Mouse (Mus musculus) large intestine, adult 2 months (tissue): ENCODE measurements around the gene Dnm3. TPM values are rescaled to one million over a fixed set of nuclear protein-coding genes. Genes with fewer than 3 reads are reported as not detected.
"Not testable (repeated sequence)": the region's sequence is repeated elsewhere in the genome, so short reads cannot be mapped to it uniquely, and the experiment has no call there.

ENCODE experiments used
- DNase-seq: peaks from one replicate; pipeline ENCODE4 v3.0.0-alpha.2; 2012; ENCODE audit warnings: low read depth, low spot score
- WGBS: fragments of 180-500 bp; shearing (Covaris S2); methylation state at CpG from one replicate; pipeline ENCODE4 v1.1.7; 2018; 5-methylcytosine and 5-hydroxymethylcytosine counted together
- polyA plus RNA-seq: library from polyadenylated mRNA; depleted of rRNA; stranded (reverse); fragments of >200 nt; gene quantifications from 2 replicates; pipeline ENCODE4 v1.2.3, GENCODE M21; 2012

Dnm3 gene
- polyA plus RNA-seq, 1 experiment = 0.43 TPM

DNA sequence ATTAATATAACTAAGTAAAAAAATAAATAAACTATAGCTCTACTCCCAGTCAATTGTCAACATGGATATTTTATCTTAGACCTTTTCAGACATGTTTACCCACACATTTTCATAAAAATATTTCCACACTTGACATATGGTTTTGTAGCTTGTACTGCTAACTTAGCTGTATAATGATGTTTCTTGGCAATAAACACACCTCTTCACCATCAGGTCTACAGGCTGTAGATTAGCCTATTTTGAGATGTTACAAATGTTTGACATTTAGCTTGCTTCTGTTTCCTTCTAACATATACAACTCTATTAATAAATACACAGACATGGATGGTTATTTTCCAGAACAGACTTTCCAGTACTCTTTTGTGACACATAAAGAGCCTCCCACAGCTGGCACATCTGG is 38.3 kb downstream of the Dnm3 start:
- DNase-seq = no peak

DNA sequence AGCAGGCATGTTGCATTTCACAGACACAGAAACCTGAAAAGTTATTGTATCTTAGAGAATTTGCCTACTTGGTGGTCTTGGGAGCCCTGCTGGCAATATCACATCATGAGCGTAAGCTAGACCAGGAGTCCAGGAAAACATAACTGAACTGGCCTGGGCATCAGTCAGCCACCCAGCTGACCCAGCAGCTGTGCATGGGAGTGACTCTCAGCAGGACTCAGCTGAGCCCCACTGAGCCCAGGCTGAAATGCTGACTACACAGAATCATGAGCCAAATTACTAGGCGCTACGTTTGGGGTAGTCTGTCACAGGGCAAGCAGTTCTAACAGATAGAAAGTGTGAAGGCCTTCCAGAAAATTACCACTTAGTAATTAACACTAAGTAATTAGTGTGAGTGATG is 41.2 kb downstream of the Dnm3 start:
- DNase-seq = no peak
- 86% methylated on average over 3 of the region's 3 CpGs for WGBS

DNA sequence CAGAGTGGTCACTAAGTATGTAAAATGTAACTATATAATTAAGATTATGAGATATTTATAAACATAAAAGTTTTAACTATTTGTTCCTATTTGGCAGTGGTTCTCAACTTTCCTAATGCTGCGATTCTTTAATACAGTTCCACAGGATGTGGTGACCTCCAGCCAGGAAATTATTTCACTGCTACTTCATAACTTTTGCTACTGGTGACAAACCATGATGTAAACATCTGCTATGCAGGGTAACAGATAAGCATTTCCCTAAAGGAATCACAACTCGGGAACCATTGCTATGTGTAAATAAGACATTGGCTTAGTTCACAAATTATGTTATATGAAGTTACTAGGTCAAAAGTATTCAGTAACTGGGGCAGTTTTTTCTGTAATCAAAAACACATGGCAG is 48.9 kb downstream of the Dnm3 start:
- no peak for DNase-seq
- whole genome bisulfite sequencing = 34% methylated on average over 2 of the region's 2 CpGs

- WGBS = 80% methylated on average over 15 of the region's 15 CpGs
Measured at GRCm38 (mm10) chr1:162425930-162426478, 51.8 kb downstream of the Dnm3 start.

GRCm38 (mm10) chr1:162422826-162423225 is 55.0 kb downstream of the Dnm3 start:
- 78% methylated on average over 6 of the region's 6 CpGs for WGBS
- no peak for DNase-seq

More at GRCm38 (mm10) chr1:162425930-162426478, 51.8 kb downstream of the Dnm3 start:
- DNase-seq = no peak

DNA sequence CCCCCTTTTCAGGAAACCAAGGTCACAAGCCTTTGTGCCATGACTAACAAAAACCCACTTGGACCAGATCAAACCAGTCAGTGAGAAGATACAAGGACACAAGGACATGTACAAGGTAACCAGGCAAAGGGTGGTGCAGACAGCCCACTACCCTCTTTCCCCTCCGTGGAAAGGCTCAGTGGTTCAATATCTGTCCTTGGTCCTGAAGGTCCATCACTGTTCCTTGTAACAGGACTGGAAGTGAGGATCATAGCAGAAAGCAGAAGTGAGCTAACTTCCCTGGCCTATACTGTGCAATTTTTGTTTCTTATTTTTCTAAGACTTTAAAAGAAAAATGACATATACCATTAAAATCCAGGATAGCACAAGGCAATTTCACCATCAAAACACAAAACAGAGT is 64.0 kb downstream of the Dnm3 start:
- 6% methylated on average over 1 of the region's 1 CpGs for WGBS

GRCm38 (mm10) chr1:162412787-162413429 is 64.9 kb downstream of the Dnm3 start:
- 82% methylated on average over 7 of the region's 7 CpGs for WGBS
- no peak for DNase-seq

More for the DNA sequence above, 64.0 kb downstream of the Dnm3 start:
- DNase-seq = no peak

- 76% methylated on average over 14 of the region's 14 CpGs for WGBS
Measured at GRCm38 (mm10) chr1:162410207-162410965, 67.4 kb downstream of the Dnm3 start.

GRCm38 (mm10) chr1:162394549-162394948 is 83.3 kb downstream of the Dnm3 start:
- no peak for DNase-seq
- WGBS = 59% methylated on average over 4 of the region's 4 CpGs

More at GRCm38 (mm10) chr1:162410207-162410965, 67.4 kb downstream of the Dnm3 start:
- DNase-seq = no peak

DNA sequence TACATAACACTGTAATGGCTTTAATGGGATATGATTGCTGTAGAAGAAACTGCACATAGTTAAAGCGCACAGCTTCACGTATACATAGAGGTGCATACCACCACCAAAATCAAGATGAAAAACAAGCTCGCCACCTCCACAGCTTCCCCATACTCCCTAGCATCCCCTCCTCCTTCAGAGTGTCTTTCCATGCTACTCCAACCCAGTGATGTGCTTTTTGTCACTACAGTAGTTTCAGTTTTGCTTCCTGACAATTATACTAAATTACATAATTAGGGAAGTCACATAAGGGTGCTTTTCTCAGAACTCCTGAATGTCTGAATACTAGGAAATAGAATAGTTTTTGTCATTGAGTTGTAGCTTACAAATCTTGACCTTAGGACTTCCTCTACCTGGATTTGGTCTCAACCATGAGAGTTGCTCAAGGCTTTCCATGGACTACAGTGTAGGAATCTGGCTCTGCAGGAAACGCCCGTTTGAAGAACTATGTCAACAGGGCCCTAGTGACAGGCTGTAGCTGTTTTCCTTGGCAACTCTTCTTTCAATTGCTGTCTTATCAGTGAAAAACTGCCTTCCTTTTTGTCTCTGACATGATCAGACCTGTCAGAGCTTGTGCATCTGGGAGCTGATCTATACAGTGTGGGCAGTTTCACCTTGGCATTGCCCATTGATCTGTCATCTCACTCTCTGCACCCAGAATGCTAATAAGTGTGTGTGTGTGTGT is 89.2 kb downstream of the Dnm3 start:
- 47% methylated on average over 5 of the region's 5 CpGs for WGBS
- DNase-seq = peak; percentile 1

- DNase-seq = not testable (repeated sequence)
- 90% methylated on average over 1 of the region's 1 CpGs for WGBS
Measured at GRCm38 (mm10) chr1:162373068-162373467, 104.8 kb downstream of the Dnm3 start.

- no peak for DNase-seq
- 37% methylated on average over 4 of the region's 4 CpGs for WGBS
Measured at GRCm38 (mm10) chr1:162369726-162370125, 108.1 kb downstream of the Dnm3 start.

- WGBS = 56% methylated on average over 5 of the region's 5 CpGs
- DNase-seq = no peak
Measured at GRCm38 (mm10) chr1:162361978-162362377, 115.9 kb downstream of the Dnm3 start.

GRCm38 (mm10) chr1:162359270-162359669 is 118.6 kb downstream of the Dnm3 start:
- 56% methylated on average over 8 of the region's 8 CpGs for WGBS
- no peak for DNase-seq

DNA sequence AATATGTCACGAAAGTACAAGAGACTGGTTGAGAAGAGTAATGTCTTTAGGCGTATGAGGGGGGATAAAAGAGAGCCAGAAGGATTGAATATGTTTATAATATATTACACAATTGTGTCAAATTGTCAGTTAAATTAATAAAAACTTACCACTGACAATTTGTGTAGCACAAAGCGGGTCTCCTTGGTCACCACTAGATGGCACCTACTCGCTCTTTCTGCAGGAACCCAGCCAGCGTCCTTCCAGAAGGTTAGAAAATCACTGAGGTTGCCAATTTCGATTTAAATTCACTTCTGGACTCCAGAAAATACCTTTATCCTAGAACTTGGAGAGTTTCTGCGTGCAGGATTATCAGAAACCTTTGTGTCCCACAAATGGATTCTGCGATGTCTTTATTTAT is 119.8 kb downstream of the Dnm3 start:
- DNase-seq = no peak
- WGBS = 33% methylated on average over 8 of the region's 8 CpGs

GRCm38 (mm10) chr1:162356481-162356880 is 121.4 kb downstream of the Dnm3 start:
- WGBS = 56% methylated on average over 5 of the region's 5 CpGs
- DNase-seq = no peak

DNA sequence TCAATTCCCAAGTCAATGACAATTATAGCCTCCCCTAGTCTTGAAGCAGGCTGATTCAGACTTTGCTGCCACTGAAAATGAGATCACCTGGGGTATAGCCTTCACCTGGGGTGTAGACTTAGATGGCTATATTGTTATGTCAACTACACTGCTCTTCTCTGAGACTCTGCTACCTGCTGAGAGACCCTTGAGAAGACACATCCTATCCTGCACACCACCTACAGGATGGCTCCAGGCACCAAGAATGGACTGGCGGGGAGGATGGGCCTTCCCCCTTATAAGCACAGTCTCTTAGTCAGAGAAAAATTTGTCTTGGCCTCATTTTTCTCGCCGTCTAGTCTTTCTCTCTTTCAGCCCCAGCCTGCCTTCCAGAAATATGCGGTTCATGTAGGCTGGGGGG is 123.1 kb downstream of the Dnm3 start:
- WGBS = 83% methylated on average over 4 of the region's 4 CpGs
- no peak for DNase-seq

DNA sequence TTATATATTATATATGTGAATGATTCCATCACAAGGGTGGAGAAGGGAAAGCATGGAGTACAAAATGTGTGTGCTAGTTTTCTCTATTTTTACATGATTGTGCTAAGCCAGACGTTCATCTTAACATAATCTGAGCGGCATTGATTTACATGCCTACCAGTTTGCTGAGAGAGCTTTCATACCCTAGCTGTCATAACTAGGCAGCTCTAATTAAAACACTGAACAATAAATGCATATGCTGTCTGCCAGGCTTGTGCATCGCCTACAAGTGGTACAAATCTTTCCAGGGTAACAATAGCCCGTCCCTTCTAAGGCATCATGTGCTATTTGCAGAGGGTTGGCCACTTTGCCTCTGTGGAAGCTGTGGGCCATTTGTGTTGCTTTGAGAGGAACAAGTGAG is 124.0 kb downstream of the Dnm3 start:
- WGBS = 84% methylated on average over 4 of the region's 4 CpGs
- no peak for DNase-seq

- WGBS = 82% methylated on average over 6 of the region's 6 CpGs
- DNase-seq = no peak
Measured at GRCm38 (mm10) chr1:162349306-162349705, 128.5 kb downstream of the Dnm3 start.

GRCm38 (mm10) chr1:162346456-162347011 is 131.3 kb downstream of the Dnm3 start:
- DNase-seq = no peak
- 27% methylated on average over 4 of the region's 4 CpGs for WGBS
